Mouse (Mus musculus): ENCODE data around the gene Npas3. TPM values are rescaled to one million over a fixed set of nuclear protein-coding genes. Genes with fewer than 3 reads are reported as not detected.
"Not testable (repeated sequence)": the region's sequence is repeated elsewhere in the genome, so short reads cannot be mapped to it uniquely, and the experiment has no call there.

Gene Npas3
- 1 to 10 TPM; 2.4 to 3.2 TPM for total RNA-seq (2021)

GRCm38 (mm10) chr12:53248101-53248727, at the start of gene Npas3:
TSS of gene Npas3 (plus strand) at chr12:53248677.
- DNase-seq, result peak; percentile 12

- DNase-seq, result no peak
Observed at GRCm38 (mm10) chr12:53217141-53217540, 31.3 kb upstream of the Npas3 start.

- DNase-seq, result peak; percentile 8
Observed at GRCm38 (mm10) chr12:53222742-53223141, 25.7 kb upstream of the Npas3 start.

GRCm38 (mm10) chr12:53227356-53227755, 21.1 kb upstream of the Npas3 start:
- DNase-seq, result no peak

GRCm38 (mm10) chr12:53229419-53229818, 19.1 kb upstream of the Npas3 start:
- no peak for DNase-seq

- no peak for DNase-seq
Observed at GRCm38 (mm10) chr12:53246181-53246580, 2.3 kb upstream of the Npas3 start.

GRCm38 (mm10) chr12:53246581-53247490, 1.6 kb upstream of the Npas3 start:
- peak; percentile 8 for DNase-seq

GRCm38 (mm10) chr12:53247491-53248035, 914 bp upstream of the Npas3 start:
- peak; percentile 9 for DNase-seq

GRCm38 (mm10) chr12:53248796-53249195, 319 bp downstream of the Npas3 start:
- DNase-seq, result peak; percentile 10

- peak; percentile 29 for DNase-seq
Observed at GRCm38 (mm10) chr12:53251701-53252181, 3.3 kb downstream of the Npas3 start.

GRCm38 (mm10) chr12:53252213-53252571, 3.7 kb downstream of the Npas3 start:
- peak; percentile 34 for DNase-seq

- DNase-seq, result peak; percentile 50
Observed at GRCm38 (mm10) chr12:53252572-53253422, 4.3 kb downstream of the Npas3 start.

- peak; percentile 55 for DNase-seq
Observed at GRCm38 (mm10) chr12:53253461-53254159, 5.1 kb downstream of the Npas3 start.

- no peak for DNase-seq
Observed at GRCm38 (mm10) chr12:53254160-53254480, 5.6 kb downstream of the Npas3 start.

- DNase-seq, result not testable (repeated sequence)
Observed at GRCm38 (mm10) chr12:53274502-53274901, 26.0 kb downstream of the Npas3 start.

GRCm38 (mm10) chr12:53277393-53277792, 28.9 kb downstream of the Npas3 start:
- DNase-seq, result no peak

GRCm38 (mm10) chr12:53290341-53290740, 41.9 kb downstream of the Npas3 start:
- DNase-seq, result no peak

- DNase-seq, result no peak
Observed at GRCm38 (mm10) chr12:53290846-53291245, 42.4 kb downstream of the Npas3 start.

GRCm38 (mm10) chr12:53292010-53292409, 43.5 kb downstream of the Npas3 start:
- no peak for DNase-seq

- DNase-seq, result peak; percentile 39
Observed at GRCm38 (mm10) chr12:53292508-53293300, 44.2 kb downstream of the Npas3 start.

- DNase-seq, result no peak
Observed at GRCm38 (mm10) chr12:53294011-53294410, 45.5 kb downstream of the Npas3 start.
